In the genomic region with DNA sequence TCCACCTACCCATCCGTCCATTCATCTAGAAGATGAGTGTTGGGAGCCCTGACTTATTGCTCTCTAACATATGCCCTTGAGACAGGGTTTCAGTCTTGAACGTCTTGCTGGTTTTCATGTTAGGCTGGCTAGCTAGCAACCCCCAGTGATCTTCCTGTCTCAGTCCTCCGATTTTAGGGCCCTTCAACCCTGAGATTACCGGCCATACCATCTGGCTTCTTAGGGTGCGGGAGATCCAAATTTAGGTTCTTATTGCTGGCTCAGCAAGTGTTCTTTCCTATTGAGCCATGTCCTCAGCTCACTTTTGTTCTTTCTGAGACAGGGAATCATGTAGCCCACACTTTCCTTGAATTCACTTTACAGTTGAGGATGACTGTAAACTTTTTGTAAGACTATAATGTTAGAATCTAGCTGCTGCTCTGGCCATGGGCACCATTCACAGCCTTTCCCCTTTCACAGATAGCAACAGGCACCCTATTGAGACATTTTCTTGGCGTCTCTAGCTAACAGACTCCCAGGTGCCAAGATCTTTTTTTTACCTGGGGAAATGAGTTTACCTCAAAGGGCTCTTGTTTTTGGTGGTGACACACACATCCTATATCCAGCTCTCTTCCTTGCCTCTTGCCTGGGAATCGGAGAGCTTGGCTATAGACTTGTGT, we compare ENCODE assay signal across 13 mouse cellular contexts. TPM values are rescaled to one million over a fixed set of nuclear protein-coding genes. Genes with fewer than 3 reads are reported as not detected.
DNase-seq lines count a peak whose midpoint lies in the region; ATAC-seq lines count a peak whose summit lies in the region.
"Had no signal": no experiment of that assay in that cellular context is flagged by ENCODE, and none has a peak within 500 bp of the region (broad histone marks: within the 10 kb centered on the region; RNA-seq: fewer than 3 reads in every experiment).

No protein-coding gene starts in this region.

- H3K9ac ChIP-seq in heart, embryonic 16.5 days (ENCODE audit: low read length) = no peak overlapping the region
- no peak overlapping the region for H3K9ac ChIP-seq in midbrain, embryonic 11.5 days (ENCODE audit: low read length)
- H3K9ac ChIP-seq in midbrain, embryonic 14.5 days (replicated peaks; ENCODE audit: low read length) = no peak overlapping the region
- H3K9ac ChIP-seq: embryonic facial prominence, embryonic 13.5 days; lung, embryonic 15.5 days had no signal

- WGBS in heart, embryonic 16.5 days = 62% methylated on average over 7 of the region's 7 CpGs
- 81% methylated on average over 7 of the region's 7 CpGs for WGBS in midbrain, embryonic 11.5 days
- WGBS in midbrain, embryonic 14.5 days = 89% methylated on average over 7 of the region's 7 CpGs

- intact Hi-C loops in heart, postnatal 25 days (cut with DNase I) = no loop called here

- H3K4me2 ChIP-seq in heart, embryonic 16.5 days (ENCODE audit: low read depth, low read length) = no peak overlapping the region
- H3K4me2 ChIP-seq in midbrain, embryonic 11.5 days = no peak overlapping the region
- no peak overlapping the region for H3K4me2 ChIP-seq in midbrain, embryonic 14.5 days (ENCODE audit: low read length)
- H3K4me2 ChIP-seq: embryonic facial prominence, embryonic 13.5 days; heart, embryonic 11.5 days; lung, embryonic 15.5 days had no signal

- H3K4me1 ChIP-seq in heart, embryonic 16.5 days (ENCODE audit: control insufficient read depth, insufficient read depth, low read length) = peaks cover 67% of the 10 kb centered on the region
- no peaks in the 10 kb centered on the region for H3K4me1 ChIP-seq in midbrain, embryonic 11.5 days (ENCODE audit: control insufficient read depth, insufficient read depth, low read length)
- no peaks in the 10 kb centered on the region for H3K4me1 ChIP-seq in midbrain, embryonic 14.5 days (ENCODE audit: control insufficient read depth, insufficient read depth, low read length)
- H3K4me1 ChIP-seq: lung, embryonic 15.5 days had no signal

- H3K27me3 ChIP-seq in heart, embryonic 16.5 days (ENCODE audit: control insufficient read depth, insufficient read depth, low read length) = no peaks in the 10 kb centered on the region
- no peaks in the 10 kb centered on the region for H3K27me3 ChIP-seq in midbrain, embryonic 11.5 days (ENCODE audit: control insufficient read depth, insufficient read depth, low read length)
- no peaks in the 10 kb centered on the region for H3K27me3 ChIP-seq in midbrain, embryonic 14.5 days (ENCODE audit: control insufficient read depth, insufficient read depth, low read length)
- H3K27me3 ChIP-seq: embryonic facial prominence, embryonic 13.5 days; lung, embryonic 15.5 days had no signal

- H3K27ac ChIP-seq in heart, embryonic 16.5 days (ENCODE audit: low read length) = peak overlapping the region; percentile 48
- H3K27ac ChIP-seq in midbrain, embryonic 11.5 days (ENCODE audit: low read depth, low read length) = no peak overlapping the region
- H3K27ac ChIP-seq in midbrain, embryonic 14.5 days (replicated peaks; ENCODE audit: low read depth, low read length) = no peak overlapping the region
- H3K27ac ChIP-seq: embryonic facial prominence, embryonic 13.5 days; lung, embryonic 15.5 days had no signal

- no peak overlapping the region for H3K4me3 ChIP-seq in heart, embryonic 16.5 days (ENCODE audit: low read length)
- H3K4me3 ChIP-seq in midbrain, embryonic 11.5 days (ENCODE audit: low read depth, low read length) = no peak overlapping the region
- no peak overlapping the region for H3K4me3 ChIP-seq in midbrain, embryonic 14.5 days (replicated peaks; ENCODE audit: low read depth, low read length)
- H3K4me3 ChIP-seq: embryonic facial prominence, embryonic 13.5 days; lung, embryonic 15.5 days had no signal

- no peak for ATAC-seq in heart, embryonic 16.5 days (replicated peaks; ENCODE audit: extremely low read depth, insufficient read depth, low FRiP score)
- ATAC-seq in midbrain, embryonic 11.5 days (ENCODE audit: low FRiP score) = no peak
- no peak for ATAC-seq in midbrain, embryonic 14.5 days (ENCODE audit: low FRiP score, low TSS enrichment)

- no peaks in the 10 kb centered on the region for H3K36me3 ChIP-seq in heart, embryonic 16.5 days (ENCODE audit: control insufficient read depth, insufficient read depth)
- no peaks in the 10 kb centered on the region for H3K36me3 ChIP-seq in midbrain, embryonic 11.5 days (ENCODE audit: control insufficient read depth, insufficient read depth, low read length)
- H3K36me3 ChIP-seq in midbrain, embryonic 14.5 days (ENCODE audit: control insufficient read depth, insufficient read depth, low read length) = no peaks in the 10 kb centered on the region
- H3K36me3 ChIP-seq: embryonic facial prominence, embryonic 13.5 days; lung, embryonic 15.5 days had no signal

- H3K9me3 ChIP-seq in heart, embryonic 16.5 days (replicated peaks; ENCODE audit: control insufficient read depth, low read length) = no peaks in the 10 kb centered on the region
- H3K9me3 ChIP-seq in midbrain, embryonic 11.5 days (ENCODE audit: control insufficient read depth, low read length) = no peaks in the 10 kb centered on the region
- no peaks in the 10 kb centered on the region for H3K9me3 ChIP-seq in midbrain, embryonic 14.5 days (ENCODE audit: control insufficient read depth, low read length)
- H3K9me3 ChIP-seq: embryonic facial prominence, embryonic 13.5 days; lung, embryonic 15.5 days had no signal

- DNase-seq in heart, postnatal 25 days (ENCODE audit: low spot score) = no peak
- DNase-seq in midbrain, embryonic 11.5 days (ENCODE audit: low spot score, missing footprints) = peak; percentile 73
- no peak for DNase-seq in midbrain, embryonic 14.5 days
- peak; percentile 66 for DNase-seq in cerebellum, adult 9-10 months
- DNase-seq in B cell, adult 2 months = no peak
- no peak for DNase-seq in layer of hippocampus, postnatal 36 days
- DNase-seq: adrenal gland, postnatal 10 days; gastrocnemius, postnatal 14 days; liver had no signal

RNA-seq across cellular contexts. Expression of a gene that starts 9.2 kb away (rescaled TPM):
- 28.8 and 30.2 TPM in 2 replicates for polyA plus RNA-seq in heart, embryonic 16.5 days (2015; fragmentation: Nextera tagmentation; extraction: Ambion mirVana)
- 10 to 100 TPM; 68.3 to 69.5 TPM for total RNA-seq in heart, postnatal 25 days (2021)
- 11.9 and 15.0 TPM in 2 replicates for polyA plus RNA-seq in midbrain, embryonic 11.5 days (2014; fragmentation: Nextera tagmentation; extraction: Ambion mirVana)
- polyA plus RNA-seq in midbrain, embryonic 14.5 days (2014; fragmentation: Nextera tagmentation; extraction: Ambion mirVana) = 17.9 and 19.0 TPM in 2 replicates
- 10 to 100 TPM; 62.1 to 62.4 TPM for total RNA-seq in layer of hippocampus, postnatal 36 days (2021)

Comparison
In these comparisons a context has a peak if more than half of its experiments do, and no peak if none do; other contexts are left out.
1. DNase-seq: peak in midbrain, embryonic 11.5 days (single experiment) and cerebellum, adult 9-10 months (single experiment); none in heart, postnatal 25 days (single experiment), midbrain, embryonic 14.5 days (single experiment), B cell, adult 2 months (0 of 2) and layer of hippocampus, postnatal 36 days (0 of 2).